Comparison of ENCODE assay signal across 8 mouse cellular contexts in genomic region chr2:25364761-25365090, GRCm38 (mm10). TPM values are rescaled to one million over a fixed set of nuclear protein-coding genes. Genes with fewer than 3 reads are reported as not detected.
DNase-seq lines count a peak whose midpoint lies in the region; ATAC-seq and TF ChIP-seq lines count a peak whose summit lies in the region.

No protein-coding gene starts in this region.

- peak; percentile 15 for ATAC-seq in lung, embryonic 14.5 days (ENCODE audit: insufficient read depth)
- no peak for ATAC-seq in embryonic facial prominence, embryonic 15.5 days (ENCODE audit: insufficient number of reproducible peaks, low FRiP score, low TSS enrichment, low read depth)
- ATAC-seq in intestine, postnatal 0 days, result no peak
- peak; percentile 30; the same call in 1 of the 2 replicates for ATAC-seq in neural tube, embryonic 13.5 days (ENCODE audit: low read depth)

- no peak overlapping the region for H3K27ac ChIP-seq in lung, embryonic 14.5 days (ENCODE audit: low read depth)
- H3K27ac ChIP-seq in embryonic facial prominence, embryonic 15.5 days (replicated peaks), result no peak overlapping the region
- peak overlapping the region; percentile 89 for H3K27ac ChIP-seq in intestine, postnatal 0 days (ENCODE audit: low read depth, low read length)
- no peak overlapping the region for H3K27ac ChIP-seq in neural tube, embryonic 13.5 days (replicated peaks)

- no peaks in the 10 kb centered on the region for H3K9me3 ChIP-seq in lung, embryonic 14.5 days (ENCODE audit: low read depth, low read length)
- no peaks in the 10 kb centered on the region for H3K9me3 ChIP-seq in embryonic facial prominence, embryonic 15.5 days (replicated peaks)
- H3K9me3 ChIP-seq in intestine, postnatal 0 days (ENCODE audit: control insufficient read depth), result no peaks in the 10 kb centered on the region
- H3K9me3 ChIP-seq in neural tube, embryonic 13.5 days, result no peaks in the 10 kb centered on the region

- 0 out of 2 replicates have a peak, but pooled peaks cover 3% of the 10 kb centered on the region for H3K4me1 ChIP-seq in lung, embryonic 14.5 days (ENCODE audit: insufficient read depth)
- H3K4me1 ChIP-seq in embryonic facial prominence, embryonic 15.5 days, result peaks cover 18% of the 10 kb centered on the region; the same call in 1 of the 2 replicates
- peaks cover 11% of the 10 kb centered on the region; the same call in 1 of the 2 replicates for H3K4me1 ChIP-seq in intestine, postnatal 0 days (replicated peaks; ENCODE audit: control insufficient read depth, insufficient read depth, low read length)
- peaks cover 12% of the 10 kb centered on the region for H3K4me1 ChIP-seq in neural tube, embryonic 13.5 days (replicated peaks)

- H3K4me2 ChIP-seq in lung, embryonic 14.5 days, result peak overlapping the region; percentile 98
- peak overlapping the region; percentile 98 for H3K4me2 ChIP-seq in embryonic facial prominence, embryonic 15.5 days (replicated peaks)
- H3K4me2 ChIP-seq in intestine, postnatal 0 days (replicated peaks; ENCODE audit: low read depth), result peak overlapping the region; percentile 79
- peak overlapping the region; percentile 99 for H3K4me2 ChIP-seq in neural tube, embryonic 13.5 days

- H3K4me3 ChIP-seq in lung, embryonic 14.5 days (ENCODE audit: low read depth, low read length), result peak overlapping the region; percentile 63
- peak overlapping the region; percentile 69 for H3K4me3 ChIP-seq in embryonic facial prominence, embryonic 15.5 days (replicated peaks)
- peak overlapping the region; percentile 62 for H3K4me3 ChIP-seq in intestine, postnatal 0 days (ENCODE audit: low read depth, low read length)
- peak overlapping the region; percentile 56 for H3K4me3 ChIP-seq in neural tube, embryonic 13.5 days

- 30% methylated on average over 9 of the region's 9 CpGs for WGBS in lung, embryonic 14.5 days
- 28% methylated on average over 9 of the region's 9 CpGs for WGBS in embryonic facial prominence, embryonic 15.5 days
- WGBS in intestine, postnatal 0 days, result 35% methylated on average over 9 of the region's 9 CpGs
- WGBS in neural tube, embryonic 13.5 days, result 30% methylated on average over 9 of the region's 9 CpGs

- 0 out of 2 replicates have a peak, but pooled peaks cover 3% of the 10 kb centered on the region for H3K27me3 ChIP-seq in lung, embryonic 14.5 days (ENCODE audit: insufficient read depth, low read length)
- peaks cover 10% of the 10 kb centered on the region for H3K27me3 ChIP-seq in embryonic facial prominence, embryonic 15.5 days
- H3K27me3 ChIP-seq in intestine, postnatal 0 days (replicated peaks; ENCODE audit: control insufficient read depth, insufficient read depth, low read length), result no peaks in the 10 kb centered on the region
- H3K27me3 ChIP-seq in neural tube, embryonic 13.5 days, result peaks cover 55% of the 10 kb centered on the region

- no peak for TF ChIP-seq CTCF in lung, embryonic 14.5 days (IDR thresholded peaks at IDR 0.05; ENCODE audit: low read depth)
- TF ChIP-seq CTCF in intestine, postnatal 0 days (IDR thresholded peaks at IDR 0.05; ENCODE audit: low read depth), result no peak

- peak overlapping the region; percentile 58 for H3K9ac ChIP-seq in lung, embryonic 14.5 days
- H3K9ac ChIP-seq in embryonic facial prominence, embryonic 15.5 days, result peak overlapping the region; percentile 70; the same call in 1 of the 2 replicates
- H3K9ac ChIP-seq in intestine, postnatal 0 days (ENCODE audit: low read depth, low read length), result peak overlapping the region; percentile 67
- peak overlapping the region; percentile 79 for H3K9ac ChIP-seq in neural tube, embryonic 13.5 days

- H3K36me3 ChIP-seq in lung, embryonic 14.5 days (ENCODE audit: insufficient read depth), result no peaks in the 10 kb centered on the region
- H3K36me3 ChIP-seq in embryonic facial prominence, embryonic 15.5 days, result no peaks in the 10 kb centered on the region; the same call in 1 of the 2 replicates
- H3K36me3 ChIP-seq in intestine, postnatal 0 days (ENCODE audit: control insufficient read depth, insufficient read depth), result peaks cover 37% of the 10 kb centered on the region
- no peaks in the 10 kb centered on the region for H3K36me3 ChIP-seq in neural tube, embryonic 13.5 days

- DNase-seq in lung, embryonic 14.5 days, result no peak
- DNase-seq in lung, postnatal 14 days, result no peak
- DNase-seq in testis, postnatal 14 days (ENCODE audit: low spot score), result no peak
- DNase-seq in cerebellum, postnatal 36 days, result no peak
- DNase-seq in layer of hippocampus, adult 11-12 months (ENCODE audit: low spot score), result no peak

RNA-seq across cellular contexts. Expression of gene Uap1l1, which starts 0.8 kb away (rescaled TPM):
- 17.4 and 20.1 TPM in 2 replicates for polyA plus RNA-seq in lung, embryonic 14.5 days (2014; fragmentation: Nextera tagmentation; extraction: Ambion mirVana)
- polyA plus RNA-seq in embryonic facial prominence, embryonic 15.5 days (2015; fragmentation: Nextera tagmentation; extraction: Ambion mirVana), result 18.4 and 21.7 TPM in 2 replicates
- 668 and 708 TPM in 2 replicates for polyA plus RNA-seq in intestine, postnatal 0 days (2015; fragmentation: Nextera tagmentation; extraction: Ambion mirVana)
- 6.0 and 8.5 TPM in 2 replicates for polyA plus RNA-seq in neural tube, embryonic 13.5 days (2015; fragmentation: Nextera tagmentation; extraction: Ambion mirVana)

RNA-seq across cellular contexts. Expression of gene Sapcd2, which starts 7.4 kb away (rescaled TPM):
- polyA plus RNA-seq in lung, embryonic 14.5 days (2014; fragmentation: Nextera tagmentation; extraction: Ambion mirVana), result 42.0 and 45.5 TPM in 2 replicates
- 29.2 and 32.8 TPM in 2 replicates for polyA plus RNA-seq in embryonic facial prominence, embryonic 15.5 days (2015; fragmentation: Nextera tagmentation; extraction: Ambion mirVana)
- 112 and 129 TPM in 2 replicates for polyA plus RNA-seq in intestine, postnatal 0 days (2015; fragmentation: Nextera tagmentation; extraction: Ambion mirVana)
- 9.9 and 11.3 TPM in 2 replicates for polyA plus RNA-seq in neural tube, embryonic 13.5 days (2015; fragmentation: Nextera tagmentation; extraction: Ambion mirVana)

RNA-seq across cellular contexts. Expression of gene Dpp7, which starts 8.6 kb away (rescaled TPM):
- 13.9 and 16.6 TPM in 2 replicates for polyA plus RNA-seq in lung, embryonic 14.5 days (2014; fragmentation: Nextera tagmentation; extraction: Ambion mirVana)
- 24.6 and 25.5 TPM in 2 replicates for polyA plus RNA-seq in embryonic facial prominence, embryonic 15.5 days (2015; fragmentation: Nextera tagmentation; extraction: Ambion mirVana)
- polyA plus RNA-seq in intestine, postnatal 0 days (2015; fragmentation: Nextera tagmentation; extraction: Ambion mirVana), result 120 and 129 TPM in 2 replicates
- 26.4 and 27.5 TPM in 2 replicates for polyA plus RNA-seq in neural tube, embryonic 13.5 days (2015; fragmentation: Nextera tagmentation; extraction: Ambion mirVana)

RNA-seq across cellular contexts. Expression of gene Entpd2, which starts 30.9 kb away (rescaled TPM):
- 0.92 and 1.2 TPM in 2 replicates for polyA plus RNA-seq in lung, embryonic 14.5 days (2014; fragmentation: Nextera tagmentation; extraction: Ambion mirVana)
- 7.4 and 9.0 TPM in 2 replicates for polyA plus RNA-seq in embryonic facial prominence, embryonic 15.5 days (2015; fragmentation: Nextera tagmentation; extraction: Ambion mirVana)
- 33.9 and 38.1 TPM in 2 replicates for polyA plus RNA-seq in intestine, postnatal 0 days (2015; fragmentation: Nextera tagmentation; extraction: Ambion mirVana)
- polyA plus RNA-seq in neural tube, embryonic 13.5 days (2015; fragmentation: Nextera tagmentation; extraction: Ambion mirVana), result 11.0 and 14.8 TPM in 2 replicates

RNA-seq across cellular contexts. Expression of gene Man1b1, which starts 32.6 kb away (rescaled TPM):
- 70.9 and 76.4 TPM in 2 replicates for polyA plus RNA-seq in lung, embryonic 14.5 days (2014; fragmentation: Nextera tagmentation; extraction: Ambion mirVana)
- 54.4 and 55.5 TPM in 2 replicates for polyA plus RNA-seq in embryonic facial prominence, embryonic 15.5 days (2015; fragmentation: Nextera tagmentation; extraction: Ambion mirVana)
- polyA plus RNA-seq in intestine, postnatal 0 days (2015; fragmentation: Nextera tagmentation; extraction: Ambion mirVana), result 44.7 and 50.2 TPM in 2 replicates
- 55.4 and 73.6 TPM in 2 replicates for polyA plus RNA-seq in neural tube, embryonic 13.5 days (2015; fragmentation: Nextera tagmentation; extraction: Ambion mirVana)

Comparison
In these comparisons a context has a peak if more than half of its experiments do, and no peak if none do; other contexts are left out.
1. ATAC-seq: peak in lung, embryonic 14.5 days (single experiment) and neural tube, embryonic 13.5 days (single experiment); none in embryonic facial prominence, embryonic 15.5 days (single experiment) and intestine, postnatal 0 days (single experiment).
2. RNA of gene Uap1l1, which starts 0.8 kb away (polyA plus RNA-seq): 668 to 708 TPM in intestine, postnatal 0 days; 18.4 to 21.7 TPM in embryonic facial prominence, embryonic 15.5 days, 17.4 to 20.1 TPM in lung, embryonic 14.5 days and 6.0 to 8.5 TPM in neural tube, embryonic 13.5 days; every median in the first group is over 10 times any median in the second.
3. Peak in every context shown above with its lines, with median percentiles within 50 percentile points of each other: H3K4me2 ChIP-seq, H3K4me3 ChIP-seq and H3K9ac ChIP-seq.